Mouse (Mus musculus) liver, adult 2 months (tissue): ENCODE results near the gene Endov.

Source experiments
- CTCF ChIP-seq: fragments of 200-500 bp; IDR thresholded peaks from 2 replicates; pipeline ENCODE4 v1.5.1; 2011; ENCODE audit warnings: low read depth, low read length, control low read depth
- POLR2A ChIP-seq: fragments of 200-500 bp; IDR thresholded peaks from 2 replicates; pipeline ENCODE4 v1.6.1; 2011; ENCODE audit warnings: low read length, control low read depth; ENCODE audit not compliant: insufficient read depth; ENCODE audit errors: extremely low read depth

DNA sequence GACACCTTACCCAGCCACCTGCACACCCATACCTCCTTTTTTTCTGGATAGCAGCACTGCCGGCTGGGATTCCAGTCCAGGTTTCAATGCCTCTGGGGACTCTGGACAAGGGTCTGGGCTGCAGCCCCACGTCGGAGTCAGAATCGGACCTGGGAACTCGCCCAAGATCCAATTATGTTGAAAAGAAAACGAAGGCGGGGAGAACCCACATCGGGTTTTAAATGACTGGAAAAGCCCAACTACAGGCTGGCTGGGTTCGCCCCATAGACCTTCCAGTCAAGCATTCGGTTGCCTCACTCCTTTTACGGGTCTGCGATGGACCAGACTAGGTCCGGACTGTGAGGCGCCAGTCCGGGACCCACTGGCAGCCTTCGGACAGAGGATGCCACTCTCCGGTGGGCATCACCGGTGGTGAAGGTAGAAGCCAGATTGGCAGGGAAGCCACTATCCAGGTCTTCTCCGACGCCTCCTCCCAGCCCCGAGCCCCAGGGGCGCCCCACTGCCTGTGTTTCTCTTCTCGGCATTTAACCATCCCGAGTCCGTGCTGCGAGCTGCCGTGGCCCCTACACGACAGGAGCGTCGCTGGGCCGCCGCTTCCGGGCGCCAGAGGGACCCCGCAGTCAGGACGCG, 57.7 kb downstream of the Endov start:
- no peak for TF ChIP-seq CTCF
- TF ChIP-seq POLR2A: no peak
